Mouse (Mus musculus) heart, embryonic 10.5 days (tissue): ENCODE data around the gene Gng8. TPM values are rescaled to one million over a fixed set of nuclear protein-coding genes. Genes with fewer than 3 reads are reported as not detected.
A peak's percentile ranks its signal among the peaks of the same experiment; 100 is the strongest.

Source experiments
- DNase-seq: peaks from one replicate; pipeline ENCODE4 v3.0.0-alpha.2; 2017; ENCODE audit warnings: low spot score
- H3K27ac ChIP-seq: fragments of 300-500 bp; sonication (generic); 2 replicates; pipeline ENCODE4 v1.5.1; 2016; ENCODE audit warnings: mild to moderate bottlenecking
- H3K27me3 ChIP-seq: fragments of 300-500 bp; sonication (generic); 2 replicates; pipeline ENCODE4 v1.6.1; 2016; ENCODE audit warnings: mild to moderate bottlenecking; ENCODE audit not compliant: poor library complexity, insufficient read depth, severe bottlenecking
- H3K36me3 ChIP-seq: fragments of 300-500 bp; sonication (generic); 2 replicates; pipeline ENCODE4 v1.6.1; 2016; ENCODE audit warnings: mild to moderate bottlenecking, moderate library complexity
- H3K4me1 ChIP-seq: fragments of 300-500 bp; sonication (generic); 2 replicates; pipeline ENCODE4 v1.6.1; 2016; ENCODE audit warnings: mild to moderate bottlenecking
- H3K4me3 ChIP-seq: fragments of 300-500 bp; sonication (generic); 2 replicates; pipeline ENCODE4 v1.5.1; 2016; ENCODE audit warnings: mild to moderate bottlenecking, moderate library complexity
- H3K9me3 ChIP-seq: fragments of 300-500 bp; sonication (generic); 2 replicates; pipeline ENCODE4 v1.6.1; 2016; ENCODE audit warnings: mild to moderate bottlenecking, moderate library complexity
- WGBS: fragments of 180-500 bp; shearing (Covaris S2); methylation state at CpG from one replicate; pipeline ENCODE4 v1.1.7; 2016; 5-methylcytosine and 5-hydroxymethylcytosine counted together
- polyA plus RNA-seq: library from polyadenylated mRNA; unstranded; fragments of >200 nt; fragmentation: Nextera tagmentation; extraction: Ambion mirVana; gene quantifications from 2 replicates; pipeline ENCODE4 v1.2.1, GENCODE M21; 2016

Gng8 gene
- polyA plus RNA-seq, 1 experiment from 2014 or later: 6.3 TPM

- WGBS: 16% methylated on average over 36 of the region's 36 CpGs
- H3K27ac ChIP-seq: peak within 1 kb of the TSS; percentile 83
- peaks cover 49% of the 10 kb centered on the region for H3K27me3 ChIP-seq
These were observed 52.6 kb downstream of the Gng8 start, which contains the start of gene Pnmal2 for GRCm38 (mm10) chr7:16944061-16944807. TSS of gene Pnmal2 (plus strand) at chr7:16944682.

GRCm38 (mm10) chr7:16944808-16945315 lies 53.3 kb downstream of the Gng8 start:
- under 1% methylated on average over 22 of the region's 22 CpGs for WGBS
- H3K4me3 ChIP-seq: peak overlapping the region; percentile 71
- no peak for DNase-seq
- H3K27me3 ChIP-seq: peaks cover 55% of the 10 kb centered on the region
- H3K4me1 ChIP-seq: peaks cover 53% of the 10 kb centered on the region
- H3K27ac ChIP-seq: peak overlapping the region; percentile 83
- no peaks in the 10 kb centered on the region for H3K9me3 ChIP-seq
- no peaks in the 10 kb centered on the region for H3K36me3 ChIP-seq

More at GRCm38 (mm10) chr7:16944061-16944807, 52.6 kb downstream of the Gng8 start, which contains the start of gene Pnmal2:
- peaks cover 52% of the 10 kb centered on the region for H3K4me1 ChIP-seq
- peak within 1 kb of the TSS; percentile 71 for H3K4me3 ChIP-seq
- H3K36me3 ChIP-seq: no peaks in the 10 kb centered on the region
- peak; percentile 94 for DNase-seq
- no peaks in the 10 kb centered on the region for H3K9me3 ChIP-seq

Other genes with a start within 250 kb of the Gng8 start
- gene Ceacam15, start 216.1 kb upstream of the Gng8 start, polyA plus RNA-seq: 0.19 and 0.30 TPM in 2 replicates
- not detected in 2 replicates for gene Ceacam9, start 169.9 kb upstream of the Gng8 start, polyA plus RNA-seq
- 243 and 270 TPM in 2 replicates for gene Ap2s1, start 153.4 kb upstream of the Gng8 start, polyA plus RNA-seq
- gene Slc1a5, start 110.4 kb upstream of the Gng8 start, polyA plus RNA-seq: 47.0 TPM in 2 replicates
- 101 and 107 TPM in 2 replicates for gene Strn4, start 75.9 kb upstream of the Gng8 start, polyA plus RNA-seq
- gene Fkrp, start 75.1 kb upstream of the Gng8 start, polyA plus RNA-seq: 29.5 and 36.7 TPM in 2 replicates
- gene Prkd2, start 48.9 kb upstream of the Gng8 start, polyA plus RNA-seq: 8.9 and 9.4 TPM in 2 replicates
- gene Dact3, start 16.5 kb upstream of the Gng8 start, polyA plus RNA-seq: 5.0 and 7.2 TPM in 2 replicates
- 0.15 and 0.51 TPM in 2 replicates for gene Ptgir, start 14.7 kb downstream of the Gng8 start, polyA plus RNA-seq
- gene Calm3, start 32.3 kb downstream of the Gng8 start, polyA plus RNA-seq: 114 and 117 TPM in 2 replicates
- 1.7 and 2.2 TPM in 2 replicates for gene Pnmal2, start 52.9 kb downstream of the Gng8 start, polyA plus RNA-seq
- gene Pnmal1, start 67.9 kb downstream of the Gng8 start, polyA plus RNA-seq: 0.16 and 0.30 TPM in 2 replicates
- 0.22 and 0.24 TPM in 2 replicates for gene Gm42372, start 91.3 kb downstream of the Gng8 start, polyA plus RNA-seq
- 13.3 and 19.7 TPM in 2 replicates for gene Ccdc8, start 100.9 kb downstream of the Gng8 start, polyA plus RNA-seq
- 112 and 124 TPM in 2 replicates for gene Ppp5c, start 136.1 kb downstream of the Gng8 start, polyA plus RNA-seq
- 18.2 and 31.3 TPM in 2 replicates for gene Hif3a, start 170.6 kb downstream of the Gng8 start, polyA plus RNA-seq
- 0.03 and 0.04 TPM in 2 replicates for gene Psg16, start 182.3 kb downstream of the Gng8 start, polyA plus RNA-seq